Mouse (Mus musculus): ENCODE measurements around the gene Arv1. TPM values are rescaled to one million over a fixed set of nuclear protein-coding genes. Genes with fewer than 3 reads are reported as not detected.

Arv1 gene
- polyA plus RNA-seq, 1 experiment from 2014 or later: 5.7 TPM

- Histone ChIP-seq H3K36me3 (ENCODE audit: control insufficient read depth, insufficient read depth) (no peaks in the 10 kb centered on the region), H3K9ac (ENCODE audit: low read depth, low read length) (peak overlapping the region; percentile 50; the same call in 1 of the 2 replicates), H3K4me2 (ENCODE audit: low read depth, low read length) (peak overlapping the region; percentile 64), H3K4me3 (ENCODE audit: low read depth, low read length) (peak overlapping the region; percentile 65), H3K4me1 (ENCODE audit: control insufficient read depth, low read depth, low read length) (peaks cover 28% of the 10 kb centered on the region), H3K9me3 (replicated peaks; ENCODE audit: control insufficient read depth, low read length) (no peaks in the 10 kb centered on the region), H3K27me3 (ENCODE audit: control insufficient read depth, insufficient read depth, low read depth, low read length) (peaks cover 34% of the 10 kb centered on the region), H3K27ac (ENCODE audit: low read length) (no peak overlapping the region)
- WGBS (ENCODE audit: insufficient replicate concordance): 1% methylated on average over 31 of the region's 31 CpGs
- no peak for ATAC-seq (ENCODE audit: low read depth)
Observed at GRCm38 (mm10) chr8:124751191-124751590, 29.3 kb downstream of the Arv1 start.

- Histone ChIP-seq H3K9ac (ENCODE audit: low read depth, low read length) (peak within 1 kb of the TSS; percentile 50; the same call in 1 of the 2 replicates), H3K27me3 (ENCODE audit: control insufficient read depth, insufficient read depth, low read depth, low read length) (peaks cover 34% of the 10 kb centered on the region), H3K4me3 (ENCODE audit: low read depth, low read length) (peak within 1 kb of the TSS; percentile 65), H3K4me1 (ENCODE audit: control insufficient read depth, low read depth, low read length) (peaks cover 23% of the 10 kb centered on the region), H3K36me3 (ENCODE audit: control insufficient read depth, insufficient read depth) (no peaks in the 10 kb centered on the region), H3K4me2 (ENCODE audit: low read depth, low read length) (peak within 1 kb of the TSS; percentile 64), H3K9me3 (replicated peaks; ENCODE audit: control insufficient read depth, low read length) (no peaks in the 10 kb centered on the region), H3K27ac (ENCODE audit: low read length) (no peak within 1 kb of the TSS)
- ATAC-seq (ENCODE audit: low read depth): peak; percentile 77
- under 1% methylated on average over 37 of the region's 41 CpGs for WGBS (ENCODE audit: insufficient replicate concordance)
Observed at GRCm38 (mm10) chr8:124751709-124752173, 29.8 kb downstream of the Arv1 start, which contains the start of gene Fam89a. Gene Fam89a, minus strand, starts transcription at chr8:124751832.

- Histone ChIP-seq H3K9ac (ENCODE audit: low read depth, low read length) (no peak overlapping the region), H3K36me3 (ENCODE audit: control insufficient read depth, insufficient read depth) (no peaks in the 10 kb centered on the region), H3K9me3 (replicated peaks; ENCODE audit: control insufficient read depth, low read length) (no peaks in the 10 kb centered on the region), H3K4me1 (ENCODE audit: control insufficient read depth, low read depth, low read length) (peaks cover 21% of the 10 kb centered on the region), H3K27me3 (ENCODE audit: control insufficient read depth, insufficient read depth, low read depth, low read length) (peaks cover 34% of the 10 kb centered on the region), H3K4me3 (ENCODE audit: low read depth, low read length) (no peak overlapping the region), H3K27ac (ENCODE audit: low read length) (no peak overlapping the region), H3K4me2 (ENCODE audit: low read depth, low read length) (no peak overlapping the region)
- no peak for ATAC-seq (ENCODE audit: low read depth)
- WGBS (ENCODE audit: insufficient replicate concordance): 31% methylated on average over 21 of the region's 21 CpGs
Observed at GRCm38 (mm10) chr8:124752325-124752862, 30.5 kb downstream of the Arv1 start.

- H3K27me3 ChIP-seq (ENCODE audit: control insufficient read depth, insufficient read depth, low read depth, low read length): peaks cover 34% of the 10 kb centered on the region
- H3K27ac ChIP-seq (ENCODE audit: low read length): peak overlapping the region; percentile 75
- no peak overlapping the region for H3K9ac ChIP-seq (ENCODE audit: low read depth, low read length)
- no peak overlapping the region for H3K4me2 ChIP-seq (ENCODE audit: low read depth, low read length)
- H3K4me1 ChIP-seq (ENCODE audit: control insufficient read depth, low read depth, low read length): peaks cover 21% of the 10 kb centered on the region
- H3K4me3 ChIP-seq (ENCODE audit: low read depth, low read length): no peak overlapping the region
- H3K36me3 ChIP-seq (ENCODE audit: control insufficient read depth, insufficient read depth): no peaks in the 10 kb centered on the region
- peak; percentile 46 for ATAC-seq (ENCODE audit: low read depth)
- WGBS (ENCODE audit: insufficient replicate concordance): 29% methylated on average over 11 of the region's 11 CpGs
- H3K9me3 ChIP-seq (replicated peaks; ENCODE audit: control insufficient read depth, low read length): no peaks in the 10 kb centered on the region
Observed at GRCm38 (mm10) chr8:124754101-124754791, 32.3 kb downstream of the Arv1 start.

- Histone ChIP-seq H3K27ac (ENCODE audit: low read length) (peak overlapping the region; percentile 37), H3K4me2 (ENCODE audit: low read depth, low read length) (no peak overlapping the region), H3K9ac (ENCODE audit: low read depth, low read length) (no peak overlapping the region), H3K9me3 (replicated peaks; ENCODE audit: control insufficient read depth, low read length) (no peaks in the 10 kb centered on the region), H3K36me3 (ENCODE audit: control insufficient read depth, insufficient read depth) (no peaks in the 10 kb centered on the region), H3K4me3 (ENCODE audit: low read depth, low read length) (no peak overlapping the region), H3K4me1 (ENCODE audit: control insufficient read depth, low read depth, low read length) (peaks cover 21% of the 10 kb centered on the region), H3K27me3 (ENCODE audit: control insufficient read depth, insufficient read depth, low read depth, low read length) (peaks cover 34% of the 10 kb centered on the region)
- WGBS (ENCODE audit: insufficient replicate concordance): 35% methylated on average over 4 of the region's 4 CpGs
- ATAC-seq (ENCODE audit: low read depth): no peak
Observed at GRCm38 (mm10) chr8:124754792-124755190, 32.9 kb downstream of the Arv1 start.

- no peak for ATAC-seq (ENCODE audit: low read depth)
- Histone ChIP-seq H3K4me1 (ENCODE audit: control insufficient read depth, low read depth, low read length) (peaks cover 21% of the 10 kb centered on the region), H3K4me2 (ENCODE audit: low read depth, low read length) (no peak overlapping the region), H3K27ac (ENCODE audit: low read length) (peak overlapping the region; percentile 39; the same call in 1 of the 2 replicates), H3K9ac (ENCODE audit: low read depth, low read length) (no peak overlapping the region), H3K9me3 (replicated peaks; ENCODE audit: control insufficient read depth, low read length) (no peaks in the 10 kb centered on the region), H3K4me3 (ENCODE audit: low read depth, low read length) (no peak overlapping the region), H3K36me3 (ENCODE audit: control insufficient read depth, insufficient read depth) (no peaks in the 10 kb centered on the region), H3K27me3 (ENCODE audit: control insufficient read depth, insufficient read depth, low read depth, low read length) (peaks cover 28% of the 10 kb centered on the region)
- 55% methylated on average over 8 of the region's 8 CpGs for WGBS (ENCODE audit: insufficient replicate concordance)
Observed at GRCm38 (mm10) chr8:124755481-124755880, 33.5 kb downstream of the Arv1 start.

- Histone ChIP-seq H3K9me3 (replicated peaks; ENCODE audit: control insufficient read depth, low read length) (no peaks in the 10 kb centered on the region), H3K4me2 (ENCODE audit: low read depth, low read length) (no peak overlapping the region), H3K4me3 (ENCODE audit: low read depth, low read length) (no peak overlapping the region), H3K36me3 (ENCODE audit: control insufficient read depth, insufficient read depth) (no peaks in the 10 kb centered on the region), H3K27ac (ENCODE audit: low read length) (no peak overlapping the region), H3K27me3 (ENCODE audit: control insufficient read depth, insufficient read depth, low read depth, low read length) (peaks cover 21% of the 10 kb centered on the region), H3K4me1 (ENCODE audit: control insufficient read depth, low read depth, low read length) (peaks cover 21% of the 10 kb centered on the region), H3K9ac (ENCODE audit: low read depth, low read length) (no peak overlapping the region)
- WGBS (ENCODE audit: insufficient replicate concordance): 37% methylated on average over 2 of the region's 2 CpGs
- ATAC-seq (ENCODE audit: low read depth): no peak
Observed at GRCm38 (mm10) chr8:124756153-124756552, 34.2 kb downstream of the Arv1 start.

GRCm38 (mm10) chr8:124756601-124757000 lies 34.7 kb downstream of the Arv1 start:
- no peak for ATAC-seq (ENCODE audit: low read depth)
- WGBS (ENCODE audit: insufficient replicate concordance): 64% methylated on average over 5 of the region's 5 CpGs

GRCm38 (mm10) chr8:124758544-124758943 lies 36.6 kb downstream of the Arv1 start:
- Histone ChIP-seq H3K27ac (ENCODE audit: low read length) (no peak overlapping the region), H3K4me1 (ENCODE audit: control insufficient read depth, low read depth, low read length) (peaks cover 7% of the 10 kb centered on the region; the same call in 1 of the 2 replicates), H3K36me3 (ENCODE audit: control insufficient read depth, insufficient read depth) (no peaks in the 10 kb centered on the region), H3K4me3 (ENCODE audit: low read depth, low read length) (no peak overlapping the region), H3K9ac (ENCODE audit: low read depth, low read length) (no peak overlapping the region), H3K27me3 (ENCODE audit: control insufficient read depth, insufficient read depth, low read depth, low read length) (peaks cover 2% of the 10 kb centered on the region; the same call in 1 of the 2 replicates), H3K4me2 (ENCODE audit: low read depth, low read length) (no peak overlapping the region), H3K9me3 (replicated peaks; ENCODE audit: control insufficient read depth, low read length) (no peaks in the 10 kb centered on the region)
- no peak for ATAC-seq (ENCODE audit: low read depth)
- WGBS (ENCODE audit: insufficient replicate concordance): 23% methylated on average over 3 of the region's 3 CpGs

More at GRCm38 (mm10) chr8:124756601-124757000, 34.7 kb downstream of the Arv1 start:
- H3K4me2 ChIP-seq (ENCODE audit: low read depth, low read length): no peak overlapping the region
- H3K27me3 ChIP-seq (ENCODE audit: control insufficient read depth, insufficient read depth, low read depth, low read length): peaks cover 17% of the 10 kb centered on the region
- no peak overlapping the region for H3K4me3 ChIP-seq (ENCODE audit: low read depth, low read length)
- H3K36me3 ChIP-seq (ENCODE audit: control insufficient read depth, insufficient read depth): no peaks in the 10 kb centered on the region
- H3K27ac ChIP-seq (ENCODE audit: low read length): no peak overlapping the region
- no peak overlapping the region for H3K9ac ChIP-seq (ENCODE audit: low read depth, low read length)
- no peaks in the 10 kb centered on the region for H3K9me3 ChIP-seq (replicated peaks; ENCODE audit: control insufficient read depth, low read length)
- H3K4me1 ChIP-seq (ENCODE audit: control insufficient read depth, low read depth, low read length): peaks cover 21% of the 10 kb centered on the region
